Mouse (Mus musculus) CH12.LX (cell line): Measurements from ENCODE around the gene Gm45208. TPM values are rescaled to one million over a fixed set of nuclear protein-coding genes. Genes with fewer than 3 reads are reported as not detected.

ENCODE experiments used
- DNase-seq: peaks from one replicate; pipeline ENCODE4 v3.0.0-alpha.2; 2013; ENCODE audit errors: extremely low read depth
- H3K27ac ChIP-seq: 2 replicates; pipeline ENCODE4 v1.5.1; 2012; ENCODE audit warnings: low read depth, mild to moderate bottlenecking, control low read depth, moderate library complexity; ENCODE audit not compliant: insufficient read depth
- H3K27me3 ChIP-seq: replicated peaks from 2 replicates; pipeline ENCODE3; 2012; ENCODE audit warnings: inconsistent platforms
- H3K36me3 ChIP-seq, 2 experiments: replicated peaks in 1 of 2; 2 replicates each; pipeline versions ENCODE3 to v1.6.1; 2012; ENCODE audit warnings: inconsistent platforms in 1 of 2, low read length in 1 of 2, mild to moderate bottlenecking in 1 of 2, mixed read lengths in 1 of 2, moderate library complexity in 1 of 2; ENCODE audit not compliant: control insufficient read depth in 1 of 2, insufficient read depth in 1 of 2
- H3K4me1 ChIP-seq, 2 experiments: 2 replicates each; pipeline ENCODE4 v1.6.1; 2012; ENCODE audit warnings: inconsistent platforms in 1 of 2, moderate library complexity in 1 of 2; ENCODE audit not compliant: insufficient read depth in 2 of 2, control insufficient read depth in 1 of 2
- H3K4me2 ChIP-seq: 2 replicates; pipeline ENCODE4 v1.6.1; 2012; ENCODE audit warnings: low read depth, mild to moderate bottlenecking, control low read depth; ENCODE audit not compliant: poor library complexity, insufficient read depth, severe bottlenecking
- H3K4me3 ChIP-seq, 3 experiments: fragments of 150-350 bp in 1 of 3; sonication (generic) in 1 of 3; replicated peaks in 1 of 3; 2 replicates each; pipeline versions ENCODE3 to v1.5.1; 2011 to 2012; ENCODE audit warnings: low read depth in 2 of 3, low read length in 2 of 3, mild to moderate bottlenecking in 2 of 3, moderate library complexity in 2 of 3, control low read depth in 1 of 3, improper control_type of control experiment in 1 of 3, inconsistent platforms in 1 of 3, mixed read lengths in 1 of 3; ENCODE audit not compliant: poor library complexity in 1 of 3
- H3K79me2 ChIP-seq: replicated peaks from 2 replicates; pipeline ENCODE4 v1.6.1; 2012; ENCODE audit warnings: mild to moderate bottlenecking, moderate library complexity; ENCODE audit not compliant: control insufficient read depth, poor library complexity, insufficient read depth, severe bottlenecking; ENCODE audit errors: extremely low read depth
- H3K9ac ChIP-seq: 2 replicates; pipeline ENCODE4 v1.6.1; 2012; ENCODE audit warnings: low read depth, mild to moderate bottlenecking, control low read depth, moderate library complexity; ENCODE audit not compliant: insufficient read depth
- H3K9me3 ChIP-seq: replicated peaks from 2 replicates; pipeline ENCODE3; 2012; ENCODE audit warnings: low read length, inconsistent platforms, mixed read lengths
- CTCF ChIP-seq, 2 experiments: IDR thresholded peaks in 1 of 2; conservative IDR thresholded peaks in 1 of 2; 2 replicates each; pipeline ENCODE4 v1.5.1; 2011 to 2012; ENCODE audit warnings: low read depth in 2 of 2, low read length in 2 of 2, improper control_type of control experiment in 1 of 2, inconsistent platforms in 1 of 2, mild to moderate bottlenecking in 1 of 2, moderate library complexity in 1 of 2
- ETS1 ChIP-seq: conservative IDR thresholded peaks from 2 replicates; pipeline ENCODE4 v1.6.1; 2012; ENCODE audit warnings: low read depth, mild to moderate bottlenecking, inconsistent platforms, low read length, improper control_type of control experiment, moderate library complexity
- IRF4 ChIP-seq: IDR thresholded peaks from 2 replicates; pipeline ENCODE4 v1.6.1; 2014; ENCODE audit warnings: low read depth, mild to moderate bottlenecking, inconsistent platforms, low read length, improper control_type of control experiment
- JUN ChIP-seq: IDR thresholded peaks from 2 replicates; pipeline ENCODE4 v1.6.1; 2011; ENCODE audit warnings: low read depth, mild to moderate bottlenecking, low read length, improper control_type of control experiment, moderate library complexity; ENCODE audit not compliant: insufficient read depth
- MAFK ChIP-seq: IDR thresholded peaks from 2 replicates; pipeline ENCODE4 v1.6.1; 2011; ENCODE audit warnings: low read length, improper control_type of control experiment; ENCODE audit not compliant: insufficient replicate concordance
- MAX ChIP-seq: IDR thresholded peaks from 2 replicates; pipeline ENCODE4 v1.6.1; 2011; ENCODE audit warnings: low read length, improper control_type of control experiment
- MAZ ChIP-seq: IDR thresholded peaks from 2 replicates; pipeline ENCODE4 v1.6.1; 2012; ENCODE audit warnings: low read depth, mild to moderate bottlenecking, inconsistent platforms, low read length, improper control_type of control experiment, moderate library complexity
- MEF2A ChIP-seq: IDR thresholded peaks from 2 replicates; pipeline ENCODE4 v1.6.1; 2014; ENCODE audit warnings: low read depth, mild to moderate bottlenecking, inconsistent platforms, low read length, improper control_type of control experiment, borderline replicate concordance
- MXI1 ChIP-seq: IDR thresholded peaks from 2 replicates; pipeline ENCODE4 v1.6.1; 2011; ENCODE audit warnings: mild to moderate bottlenecking, low read depth, low read length, improper control_type of control experiment
- MYC ChIP-seq: IDR thresholded peaks from 2 replicates; pipeline ENCODE4 v1.6.1; 2011; ENCODE audit warnings: low read depth, mild to moderate bottlenecking, improper control_type of control experiment, low read length
- PAX5 ChIP-seq: IDR thresholded peaks from 2 replicates; pipeline ENCODE4 v1.6.1; 2012; ENCODE audit warnings: low read length, inconsistent platforms, mixed read lengths
- RAD21 ChIP-seq: IDR thresholded peaks from 2 replicates; pipeline ENCODE4 v1.6.1; 2011; ENCODE audit warnings: low read depth, mild to moderate bottlenecking, low read length, improper control_type of control experiment, moderate library complexity
- RCOR1 ChIP-seq: conservative IDR thresholded peaks from 2 replicates; pipeline ENCODE4 v1.6.1; 2012; ENCODE audit warnings: low read depth, mild to moderate bottlenecking, inconsistent platforms, low read length, improper control_type of control experiment
- SMC3 ChIP-seq: IDR thresholded peaks from 2 replicates; pipeline ENCODE4 v1.6.1; 2011; ENCODE audit warnings: low read depth, low read length, improper control_type of control experiment
- TCF12 ChIP-seq: IDR thresholded peaks from 2 replicates; pipeline ENCODE4 v1.6.1; 2014; ENCODE audit warnings: low read depth, mild to moderate bottlenecking, inconsistent platforms, low read length, improper control_type of control experiment
- USF2 ChIP-seq: conservative IDR thresholded peaks from 2 replicates; pipeline ENCODE4 v1.6.1; 2011; ENCODE audit warnings: low read depth, low read length, improper control_type of control experiment
- ZC3H11A ChIP-seq: IDR thresholded peaks from 2 replicates; pipeline ENCODE4 v1.6.1; 2012; ENCODE audit warnings: low read depth, mild to moderate bottlenecking, inconsistent platforms, low read length, improper control_type of control experiment
- ZMIZ1 ChIP-seq: IDR thresholded peaks from 2 replicates; pipeline ENCODE4 v1.6.1; 2012; ENCODE audit warnings: low read depth, mild to moderate bottlenecking, inconsistent platforms, low read length, improper control_type of control experiment
- dilution Hi-C: fragments of 300-500 bp; cut with MboI; formaldehyde crosslinking; loops from 2 replicates; pipeline ENCODE4 v1.14.3; 2020; ENCODE audit warnings: low sequenced_read_pairs; ENCODE audit not compliant: extremely low pct_unique_long_range_greater_than_20kb, extremely low pct_ligation_motif_present
- in situ Hi-C: fragments of 300-500 bp; cut with MboI; formaldehyde crosslinking; loops from 3 replicates; pipeline ENCODE4 v1.14.3; 2019; ENCODE audit warnings: low sequenced_read_pairs, low pct_ligation_motif_present, low pct_unique_long_range_greater_than_20kb, mixed read lengths
- polyA plus RNA-seq: library from polyadenylated mRNA; unstranded; fragments of >175 nt; gene quantifications from 2 replicates; pipeline ENCODE4 v1.2.1, GENCODE M21; 2012; ENCODE audit warnings: low read depth; ENCODE audit not compliant: insufficient read length
- total RNA-seq, 2 experiments: library from RNA; depleted of rRNA; stranded (reverse); fragments of 300-350 nt in 1 of 2; fragments of >200 nt in 1 of 2; gene quantifications; 2 replicates each; pipeline ENCODE4 v1.2.3; 2012 to 2014

The Gm45208 gene
- total and polyA plus RNA-seq, 3 experiments: 0.47 to 13.0 TPM; not detected in 1

- in situ Hi-C loops: no loop called here
- Histone ChIP-seq H3K36me3 (peaks cover 29 to 38% of the 10 kb centered on the region in 2 experiments), H3K9me3 (no peaks in the 10 kb centered on the region), H3K79me2 (no peaks in the 10 kb centered on the region), H3K4me3 (no peak overlapping the region), H3K4me1 (peaks cover 0 to 7% of the 10 kb centered on the region in 2 experiments; a peak in 2 of 4 replicates), H3K27ac (no peak overlapping the region), H3K9ac (no peak overlapping the region), H3K4me2 (no peak overlapping the region)
- dilution Hi-C loops: no loop called here
- no peak for DNase-seq
- no peak for TF ChIP-seq IRF4
- no peak for TF ChIP-seq ZMIZ1
- no peak for TF ChIP-seq RCOR1
- TF ChIP-seq MEF2A: no peak
- no peak for TF ChIP-seq MAZ
- no peak for TF ChIP-seq ZC3H11A
- TF ChIP-seq JUN: no peak
- no peak for TF ChIP-seq TCF12
- TF ChIP-seq MYC: peak; percentile 76
- TF ChIP-seq MAX: peak; percentile 74
- TF ChIP-seq MXI1: peak; percentile 48; the same call in 1 of the 2 replicates
- TF ChIP-seq RAD21: peak; percentile 35
- TF ChIP-seq SMC3: peak; percentile 64
- no peak for TF ChIP-seq ETS1
- peak; percentile 59 to 65; a peak in 3 of 4 replicates for TF ChIP-seq CTCF (conservative IDR thresholded peaks at IDR 0.05 in 1 of 2, IDR thresholded peaks at IDR 0.05 in 1 of 2; ENCODE audit: low read depth in 2 of 2, low read length in 2 of 2)
- TF ChIP-seq PAX5: no peak
- no peak for TF ChIP-seq USF2
- TF ChIP-seq MAFK: no peak
- TF ChIP-seq, all 38 proteins: peak for 6
- no peaks in the 10 kb centered on the region for H3K27me3 ChIP-seq
Observed at GRCm38 (mm10) chrX:7776329-7777082, 54.5 kb downstream of the Gm45208 start.
